Mouse (Mus musculus) cerebellum, adult 11-12 months (tissue): ENCODE measurements around the gene Pkp3.
"Not testable (repeated sequence)": the region's sequence is repeated elsewhere in the genome, so short reads cannot be mapped to it uniquely, and the experiment has no call there.

Experiments used
- DNase-seq: peaks from one replicate; pipeline ENCODE4 v3.0.0; 2022

Pkp3 gene

DNA sequence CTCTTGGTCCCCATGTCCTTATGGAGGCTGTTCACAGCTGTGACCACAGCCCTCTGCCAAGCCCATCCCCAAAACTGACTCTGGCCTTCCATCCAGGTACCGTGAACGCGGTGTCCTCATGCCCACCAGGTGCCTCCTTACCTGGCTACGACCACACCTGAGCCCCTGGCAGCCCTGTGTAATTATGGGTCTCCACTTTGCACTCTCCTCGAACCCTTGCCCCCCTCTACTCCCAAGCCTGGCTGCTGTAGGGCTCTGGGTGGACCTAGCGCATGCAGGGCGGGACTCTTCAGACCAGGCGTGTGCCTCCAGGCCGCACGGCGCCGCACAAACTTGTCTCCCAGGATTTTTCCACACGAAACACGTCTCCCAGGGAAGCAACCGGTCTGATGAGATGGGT lies at the start of gene Pkp3:
Gene Pkp3 (plus strand): TSS at position 378 of the 400 bp plus-strand sequence.
- DNase-seq, result no peak

DNA sequence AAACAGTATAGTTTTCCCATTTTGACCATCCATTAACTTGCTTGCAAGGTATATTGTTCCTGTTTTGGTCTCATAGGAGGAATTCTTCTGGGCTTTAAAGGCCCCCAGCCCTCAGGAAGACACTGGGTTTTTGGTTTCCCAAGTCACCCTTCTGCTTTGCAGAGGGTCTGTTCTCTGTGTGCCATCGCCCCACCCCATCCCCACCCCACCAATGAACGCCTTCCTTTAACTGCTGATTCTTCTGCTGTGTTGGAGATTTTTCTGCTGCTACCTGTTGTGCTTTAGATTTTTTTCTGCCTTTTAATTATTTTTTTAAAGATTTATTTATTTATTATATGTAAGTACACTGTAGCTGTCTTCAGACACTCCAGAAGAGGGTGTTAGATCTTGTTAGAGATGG lies 49.2 kb upstream of the Pkp3 start, which contains the start of gene Gm17387:
Gene Gm17387 (plus strand): TSS at position 301 of the 400 bp plus-strand sequence.
- no peak for DNase-seq

DNA sequence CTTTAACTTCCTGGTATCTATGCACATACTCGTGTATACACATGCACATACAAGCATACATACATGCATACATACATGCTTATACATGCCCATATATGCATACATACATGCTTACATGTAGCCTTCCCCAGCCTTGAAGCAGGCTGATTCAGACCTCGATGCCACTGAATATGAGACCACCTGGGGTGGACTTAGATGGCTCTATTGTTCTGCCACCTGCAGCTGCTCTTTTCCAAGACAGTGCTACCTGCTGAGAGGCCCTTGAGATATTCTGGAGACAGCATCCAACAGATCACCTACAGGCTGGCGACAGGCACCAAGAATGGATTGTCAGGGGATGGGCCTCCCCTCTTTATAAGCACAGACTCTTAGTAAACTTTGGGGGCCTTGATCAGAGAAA lies 47.6 kb upstream of the Pkp3 start:
- DNase-seq, result no peak

GRCm38 (mm10) chr7:141032458-141033167 lies 45.4 kb upstream of the Pkp3 start:
- no peak for DNase-seq

DNA sequence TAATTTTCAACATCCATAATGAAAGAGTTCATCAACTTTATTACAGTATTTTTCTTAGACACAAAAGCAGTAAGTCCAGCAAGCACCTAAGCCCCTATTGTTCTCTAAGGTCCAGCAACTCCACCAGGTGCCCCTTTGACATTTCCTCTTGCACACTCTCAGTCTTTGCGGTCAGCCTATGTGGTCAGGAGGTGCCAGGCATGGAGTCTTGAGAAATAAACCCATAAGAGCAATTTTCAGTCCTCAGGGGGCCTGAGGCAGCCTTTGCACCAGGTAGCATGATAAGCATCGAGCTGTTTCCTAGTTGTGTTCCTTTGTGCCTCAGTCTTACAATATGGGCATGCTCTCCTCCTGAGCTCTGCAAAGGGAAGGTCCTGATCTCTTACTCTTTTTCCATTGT lies 41.4 kb upstream of the Pkp3 start:
- not testable (repeated sequence) for DNase-seq

- DNase-seq, result no peak
These were observed 39.7 kb upstream of the Pkp3 start for GRCm38 (mm10) chr7:141038090-141039032.

- DNase-seq, result no peak
These were observed 38.5 kb upstream of the Pkp3 start for GRCm38 (mm10) chr7:141039386-141040107.

GRCm38 (mm10) chr7:141040867-141041606 lies 37.0 kb upstream of the Pkp3 start:
- no peak for DNase-seq

DNA sequence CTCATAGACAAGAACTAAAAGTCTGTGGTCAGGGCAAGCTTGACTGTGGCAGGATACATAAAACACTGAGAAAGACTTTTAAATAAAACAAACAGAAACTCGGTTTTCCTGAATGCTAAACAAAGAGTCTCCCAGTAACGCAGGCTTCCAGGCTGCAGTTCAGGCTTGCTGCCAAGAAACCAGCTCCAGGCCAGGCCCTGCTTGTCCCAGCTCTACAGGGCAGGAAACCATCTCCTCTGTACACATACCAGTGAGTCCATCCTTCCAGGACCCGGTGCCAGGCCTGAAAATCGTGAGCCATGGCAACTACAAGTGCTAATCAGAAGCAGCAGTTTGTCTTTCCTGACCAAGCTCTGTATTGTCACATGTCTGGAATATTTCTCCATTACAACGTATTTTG lies 36.4 kb upstream of the Pkp3 start:
- peak; percentile 56 for DNase-seq

GRCm38 (mm10) chr7:141042539-141042938 lies 35.5 kb upstream of the Pkp3 start:
- DNase-seq, result no peak

- DNase-seq, result no peak
These were observed 31.0 kb upstream of the Pkp3 start for GRCm38 (mm10) chr7:141046931-141047580.

GRCm38 (mm10) chr7:141047581-141048225 lies 30.3 kb upstream of the Pkp3 start:
- peak; percentile 73 for DNase-seq

- DNase-seq, result peak; percentile 84
These were observed 29.5 kb upstream of the Pkp3 start for GRCm38 (mm10) chr7:141048226-141049218.

DNA sequence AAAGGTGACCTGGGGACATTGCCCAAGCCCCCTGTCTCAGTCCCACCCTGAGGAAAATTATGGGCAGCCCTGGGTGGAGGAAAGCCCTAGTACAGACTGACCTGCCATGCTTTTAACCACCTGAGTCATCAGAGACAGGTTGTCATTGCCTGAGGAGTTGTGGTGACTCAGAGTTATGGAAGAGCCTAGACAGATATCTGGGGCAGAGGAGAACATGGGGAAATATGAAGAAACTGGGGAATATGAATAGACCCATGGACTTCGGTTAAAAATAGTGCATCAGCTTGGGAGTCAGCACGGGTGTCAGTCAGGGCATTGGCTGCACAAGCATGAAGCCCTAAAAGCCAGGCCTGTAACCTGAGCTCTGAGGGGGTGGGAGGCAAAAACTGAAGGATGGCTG lies 28.7 kb upstream of the Pkp3 start:
- no peak for DNase-seq

- no peak for DNase-seq
These were observed 26.8 kb upstream of the Pkp3 start for GRCm38 (mm10) chr7:141051060-141051685.

GRCm38 (mm10) chr7:141052016-141052415 lies 26.0 kb upstream of the Pkp3 start:
- DNase-seq, result no peak

DNA sequence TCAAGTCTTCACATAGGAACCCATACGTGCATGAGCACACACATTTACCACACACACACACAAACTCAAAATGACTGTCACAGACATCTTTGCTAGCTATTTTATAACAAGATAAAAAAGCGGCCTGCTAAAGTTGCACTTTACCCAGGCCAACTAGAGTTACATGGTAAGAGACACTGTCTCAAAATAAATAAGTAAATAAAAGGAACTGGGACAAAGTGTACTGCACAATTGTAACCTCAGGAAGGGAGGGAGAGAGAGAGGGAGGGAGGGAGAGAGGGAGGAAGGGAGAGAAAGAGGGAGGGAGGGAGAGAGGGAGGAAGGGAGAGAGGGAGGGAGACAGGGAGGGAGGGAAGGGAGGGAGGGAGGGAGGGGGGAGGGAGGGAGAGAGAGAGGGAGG lies 25.6 kb upstream of the Pkp3 start:
- DNase-seq, result no peak

GRCm38 (mm10) chr7:141055785-141056184 lies 22.2 kb upstream of the Pkp3 start:
- DNase-seq, result no peak

- no peak for DNase-seq
These were observed 21.0 kb upstream of the Pkp3 start for GRCm38 (mm10) chr7:141056976-141057375.

DNA sequence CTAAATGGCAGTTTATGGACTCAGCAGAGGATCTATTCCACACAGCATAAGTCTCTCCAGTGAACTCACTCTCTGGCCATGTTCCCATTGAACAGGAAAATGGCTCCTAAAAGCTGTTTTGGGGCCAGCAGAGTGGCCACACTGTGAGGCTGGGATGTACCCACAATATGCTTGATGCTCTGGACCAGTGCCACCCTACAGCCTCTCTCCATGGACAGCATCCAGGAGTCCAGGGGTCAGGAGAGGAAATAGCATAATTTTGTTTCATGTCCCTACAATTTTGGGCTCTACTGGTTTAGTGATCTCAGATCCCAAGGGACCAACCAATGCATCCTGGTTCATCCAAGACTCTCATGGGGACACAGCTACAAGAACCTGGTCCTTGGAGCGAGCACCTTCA lies 20.5 kb upstream of the Pkp3 start:
- no peak for DNase-seq
